Comparison of ENCODE assay signal across 7 mouse cellular contexts in genomic region chr1:180966542-180966941, GRCm38 (mm10). TPM values are rescaled to one million over a fixed set of nuclear protein-coding genes. Genes with fewer than 3 reads are reported as not detected.
DNase-seq lines count a peak whose midpoint lies in the region; TF ChIP-seq lines count a peak whose summit lies in the region.

No protein-coding gene starts in this region.

- H3K27ac ChIP-seq in layer of hippocampus, adult 2 months = 0 out of 2 replicates have a peak overlapping the region, but pooled peaks have one; percentile 7

- H3K4me3 ChIP-seq in layer of hippocampus, adult 2 months = no peak overlapping the region

- no peak for TF ChIP-seq CTCF in layer of hippocampus, adult 2 months (conservative IDR thresholded peaks at IDR 0.05)

- no peak for DNase-seq in layer of hippocampus, adult 2 months (ENCODE audit: low spot score in 2 of 2)
- DNase-seq in layer of hippocampus, postnatal 14 days (ENCODE audit: low spot score in 2 of 2) = no peak
- peak; percentile 60 for DNase-seq in adrenal gland, adult 8-10 months
- DNase-seq in heart, adult 8-10 months (ENCODE audit: low spot score) = peak; percentile 69
- peak; percentile 84 for DNase-seq in retina, embryonic 14.5 days (ENCODE audit: low spot score)
- no peak for DNase-seq in layer of hippocampus, postnatal 36 days
- DNase-seq in neural tube, embryonic 10.5 days (ENCODE audit: extremely low spot score, low spot score) = no peak

RNA-seq across cellular contexts. Expression of gene Tmem63a, which starts 24.4 kb away (rescaled TPM):
- 10 to 100 TPM; 20.4 to 23.8 TPM for total RNA-seq in layer of hippocampus, adult 2 months (2021)
- total RNA-seq in layer of hippocampus, postnatal 14 days (2021) = 10 to 100 TPM in 1 of 2 experiments, 1 to 10 TPM in 1; 8.6 to 11.5 TPM
- 10 to 100 TPM; 79.6 to 95.9 (median 87.5) TPM for total RNA-seq in adrenal gland, adult 8-10 months (2022)
- 10 to 100 TPM; 12.3 to 15.1 (median 13.9) TPM for total RNA-seq in heart, adult 8-10 months (2022)
- 10 to 100 TPM; 18.1 to 19.6 TPM for total RNA-seq in layer of hippocampus, postnatal 36 days (2021)

RNA-seq across cellular contexts. Expression of gene Lefty1, which starts 31.7 kb away (rescaled TPM):
- 10 to 100 TPM; 11.4 to 12.9 TPM for total RNA-seq in layer of hippocampus, adult 2 months (2021)
- 1 to 10 TPM; 7.2 to 9.3 TPM for total RNA-seq in layer of hippocampus, postnatal 14 days (2021)
- total RNA-seq in adrenal gland, adult 8-10 months (2022) = 10 to 100 TPM in 3 of 4 experiments, 1 to 10 TPM in 1; 5.8 to 22.3 (median 14.0) TPM
- 1 to 10 TPM in 1 of 4 experiments, under 1 TPM in 3; 0.43 to 1.2 (median 0.65) TPM for total RNA-seq in heart, adult 8-10 months (2022)
- 10 to 100 TPM; 11.8 to 13.9 TPM for total RNA-seq in layer of hippocampus, postnatal 36 days (2021)

RNA-seq across cellular contexts. Expression of gene Ephx1, which starts 54.2 kb away (rescaled TPM):
- total RNA-seq in layer of hippocampus, adult 2 months (2021) = 10 to 100 TPM; 30.2 to 30.3 TPM
- 10 to 100 TPM; 19.7 to 28.3 TPM for total RNA-seq in layer of hippocampus, postnatal 14 days (2021)
- total RNA-seq in adrenal gland, adult 8-10 months (2022) = 100 to 1,000 TPM; 324 to 382 (median 360) TPM
- total RNA-seq in heart, adult 8-10 months (2022) = 10 to 100 TPM; 35.3 to 51.3 (median 47.1) TPM
- total RNA-seq in layer of hippocampus, postnatal 36 days (2021) = 10 to 100 TPM; 27.1 to 30.8 TPM

Comparison
In these comparisons a context has a peak if more than half of its experiments do, and no peak if none do; other contexts are left out.
1. DNase-seq: peak in adrenal gland, adult 8-10 months (single experiment), heart, adult 8-10 months (single experiment) and retina, embryonic 14.5 days (single experiment); none in layer of hippocampus, adult 2 months (0 of 2), layer of hippocampus, postnatal 14 days (0 of 2), layer of hippocampus, postnatal 36 days (0 of 2) and neural tube, embryonic 10.5 days (single experiment).
2. RNA of gene Ephx1, which starts 54.2 kb away (total RNA-seq): 324 to 382 TPM in adrenal gland, adult 8-10 months; 35.3 to 51.3 TPM in heart, adult 8-10 months, 27.1 to 30.8 TPM in layer of hippocampus, postnatal 36 days, 30.2 to 30.3 TPM in layer of hippocampus, adult 2 months and 19.7 to 28.3 TPM in layer of hippocampus, postnatal 14 days; every median in the first group is over 4 times any median in the second.